Mouse (Mus musculus) liver, embryonic 11.5 days (tissue): ENCODE results near the gene Etfa. TPM values are rescaled to one million over a fixed set of nuclear protein-coding genes. Genes with fewer than 3 reads are reported as not detected.

Experiments
- ATAC-seq: fragments of 200-750 bp; cut with Nextera tagmentation; replicated peaks from 2 replicates; pipeline ENCODE4 v1.8.0; 2017; ENCODE audit warnings: moderate number of reproducible peaks, mild to moderate bottlenecking, moderate TSS enrichment, moderate library complexity; ENCODE audit not compliant: low FRiP score
- DNase-seq: peaks from one replicate; pipeline ENCODE4 v3.0.0-alpha.2; 2017; ENCODE audit warnings: low spot score
- H3K27ac ChIP-seq: fragments of 300-500 bp; sonication (generic); 2 replicates; pipeline ENCODE4 v1.5.1; 2014; ENCODE audit warnings: mild to moderate bottlenecking, low read depth, low read length, control low read depth
- H3K27me3 ChIP-seq: fragments of 300-500 bp; sonication (generic); replicated peaks from 2 replicates; pipeline ENCODE4 v1.6.1; 2014; ENCODE audit warnings: low read length, mixed read lengths; ENCODE audit not compliant: control insufficient read depth, insufficient read depth
- H3K36me3 ChIP-seq: fragments of 300-500 bp; sonication (generic); 2 replicates; pipeline ENCODE4 v1.6.1; 2014; ENCODE audit warnings: mild to moderate bottlenecking, low read length, moderate library complexity, mixed read lengths; ENCODE audit not compliant: control insufficient read depth, insufficient read depth
- H3K4me1 ChIP-seq: fragments of 300-500 bp; sonication (generic); replicated peaks from 2 replicates; pipeline ENCODE4 v1.6.1; 2014; ENCODE audit warnings: low read length, mixed read lengths; ENCODE audit not compliant: control insufficient read depth, insufficient read depth
- H3K4me2 ChIP-seq: fragments of 300-500 bp; sonication (generic); 2 replicates; pipeline ENCODE4 v1.6.1; 2014; ENCODE audit warnings: mild to moderate bottlenecking, control low read depth, moderate library complexity
- H3K4me3 ChIP-seq: fragments of 300-500 bp; sonication (generic); 2 replicates; pipeline ENCODE4 v1.5.1; 2014; ENCODE audit warnings: low read depth, low read length, control low read depth
- H3K9ac ChIP-seq: fragments of 300-500 bp; sonication (generic); 2 replicates; pipeline ENCODE4 v1.6.1; 2014; ENCODE audit warnings: low read depth, low read length, control low read depth
- H3K9me3 ChIP-seq: fragments of 300-500 bp; sonication (generic); 2 replicates; pipeline ENCODE4 v1.6.1; 2016; ENCODE audit warnings: low read length, inconsistent platforms, mixed read lengths; ENCODE audit not compliant: control insufficient read depth
- WGBS: fragments of 180-500 bp; shearing (Covaris S2); extraction: QIAGEN DNeasy Blood & Tissue Kit; methylation state at CpG from one replicate; pipeline ENCODE4 v1.1.7; 2014; 5-methylcytosine and 5-hydroxymethylcytosine counted together
- polyA plus RNA-seq: library from polyadenylated mRNA; unstranded; fragments of >200 nt; fragmentation: Nextera tagmentation; extraction: Ambion mirVana; gene quantifications from 2 replicates; pipeline ENCODE4 v1.2.1, GENCODE M21; 2014

Etfa gene
- polyA plus RNA-seq, result 195 and 217 TPM in 2 replicates

DNA sequence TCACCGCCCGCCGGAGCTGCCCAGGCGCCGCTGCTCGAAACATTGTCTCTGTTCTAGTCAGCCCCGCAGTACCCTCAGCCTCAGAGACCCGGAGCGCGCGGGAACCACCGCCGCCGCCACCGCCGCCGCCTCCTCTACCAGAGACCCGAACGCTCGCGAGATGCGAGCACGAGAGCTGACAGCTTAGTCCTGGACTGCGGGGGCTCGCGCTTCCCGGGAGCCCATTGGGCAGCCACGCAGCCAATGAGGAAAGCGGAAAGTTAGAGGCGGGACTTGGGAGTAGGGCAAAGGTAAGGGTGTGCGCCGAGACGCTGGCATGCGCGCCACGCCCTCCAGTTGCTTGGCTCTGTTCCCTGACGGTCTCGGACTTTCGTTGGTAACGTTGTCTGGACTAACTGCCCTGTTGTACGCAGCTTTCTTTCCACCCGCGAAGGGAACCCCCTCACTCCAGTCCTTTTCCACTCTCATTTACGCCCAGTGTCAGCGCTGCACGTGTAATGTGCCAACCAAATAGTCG lies at the start of gene Etfa:
Gene Etfa, minus strand, starts transcription at position 217 of the 517 bp plus-strand sequence.
- peak within 1 kb of the TSS; percentile 92 for H3K9ac ChIP-seq
- under 1% methylated on average over 44 of the region's 47 CpGs for WGBS
- no peaks in the 10 kb centered on the region for H3K9me3 ChIP-seq

DNA sequence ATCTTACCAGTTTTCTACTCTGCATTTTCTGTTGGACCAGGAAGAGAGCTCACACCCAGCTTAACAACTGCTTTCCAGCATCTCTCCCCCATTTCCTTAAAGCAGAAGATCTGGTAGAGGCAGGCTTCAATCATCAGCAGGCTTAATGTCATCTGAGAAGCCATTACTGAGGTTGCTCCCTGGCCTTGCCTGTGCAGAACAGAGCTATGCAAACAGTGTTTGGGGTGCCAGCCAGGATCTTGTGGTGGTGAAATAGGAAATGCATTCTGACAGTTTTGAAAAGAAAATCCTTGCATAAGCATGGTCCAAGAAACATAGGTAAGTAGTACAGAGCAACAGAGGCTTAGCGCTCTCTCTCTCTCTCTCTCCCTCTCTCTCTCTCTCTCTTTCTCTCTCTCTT lies 48.9 kb upstream of the Etfa start:
- Histone ChIP-seq H3K9me3 (no peaks in the 10 kb centered on the region), H3K4me2 (no peak overlapping the region), H3K9ac (no peak overlapping the region), H3K4me1 (peaks cover 3% of the 10 kb centered on the region; the same call in 1 of the 2 replicates), H3K27me3 (no peaks in the 10 kb centered on the region), H3K4me3 (no peak overlapping the region), H3K36me3 (no peaks in the 10 kb centered on the region), H3K27ac (no peak overlapping the region)
- 90% methylated on average over 1 of the region's 1 CpGs for WGBS
- no peak for ATAC-seq
- no peak for DNase-seq

More for the DNA sequence above, at the start of gene Etfa:
- Histone ChIP-seq H3K27me3 (no peaks in the 10 kb centered on the region; the same call in none of the 2 replicates), H3K27ac (peak within 1 kb of the TSS; percentile 88), H3K4me1 (peaks cover 3% of the 10 kb centered on the region; the same call in 1 of the 2 replicates), H3K36me3 (no peaks in the 10 kb centered on the region), H3K4me3 (peak within 1 kb of the TSS; percentile 79), H3K4me2 (peak within 1 kb of the TSS; percentile 76)
- DNase-seq (peak; percentile 92), ATAC-seq (peak; percentile 99)

DNA sequence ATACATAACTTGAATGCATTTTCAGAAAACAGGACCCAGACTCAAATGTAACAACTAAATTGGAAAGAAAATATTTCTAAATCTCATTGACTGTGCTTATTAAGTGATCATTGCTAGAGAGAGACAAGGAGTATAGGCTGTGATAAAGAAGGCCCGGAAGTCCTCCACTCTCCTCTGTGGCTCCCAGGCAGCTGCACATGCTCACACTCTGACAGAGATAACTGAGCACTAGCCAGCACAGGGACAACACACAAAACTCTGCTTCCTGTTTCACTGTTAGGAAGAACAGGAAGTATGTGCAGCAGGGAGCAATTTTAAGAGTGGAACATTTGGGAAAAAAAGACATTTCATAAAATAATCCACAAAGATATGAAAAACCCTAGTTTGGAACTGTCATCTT lies 42.9 kb upstream of the Etfa start:
- peaks cover under 1% of the 10 kb centered on the region; the same call in 1 of the 2 replicates for H3K27me3 ChIP-seq
- WGBS, result 17% methylated on average over 1 of the region's 1 CpGs
- no peak overlapping the region for H3K4me3 ChIP-seq
- H3K4me1 ChIP-seq, result no peaks in the 10 kb centered on the region; the same call in 1 of the 2 replicates
- H3K9ac ChIP-seq, result no peak overlapping the region
- H3K9me3 ChIP-seq, result no peaks in the 10 kb centered on the region
- DNase-seq, result no peak
- ATAC-seq, result no peak
- H3K27ac ChIP-seq, result no peak overlapping the region
- no peaks in the 10 kb centered on the region for H3K36me3 ChIP-seq
- H3K4me2 ChIP-seq, result no peak overlapping the region

DNA sequence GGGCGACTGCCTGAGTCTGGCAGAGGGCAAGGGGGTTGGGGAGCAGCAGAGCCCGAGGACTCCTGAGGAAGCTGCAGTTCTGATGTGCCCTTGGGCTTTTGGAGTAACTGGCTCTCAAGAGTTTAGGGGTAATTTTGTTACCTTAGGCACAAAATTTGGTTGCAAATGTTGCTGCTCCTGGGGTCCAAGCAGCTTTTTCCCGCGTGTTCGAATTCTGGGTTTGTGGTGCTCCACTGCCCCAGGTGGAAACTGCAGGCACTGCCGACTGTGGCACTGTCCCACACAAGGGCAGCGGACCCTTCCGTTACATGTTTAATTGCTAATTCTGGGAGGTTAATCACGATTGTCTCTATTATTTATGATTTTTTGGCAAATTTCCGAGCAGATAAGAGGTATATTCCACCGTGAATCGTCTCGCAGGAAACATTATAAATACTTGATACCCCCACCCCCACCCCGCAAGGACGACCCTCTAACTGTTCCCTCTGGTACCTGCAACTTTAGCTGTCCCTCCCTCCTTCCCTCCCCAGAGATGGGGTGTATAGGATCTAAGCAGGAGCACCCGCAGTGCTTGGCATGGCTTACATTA lies 37.4 kb upstream of the Etfa start:
- H3K4me3 ChIP-seq, result no peak overlapping the region
- H3K36me3 ChIP-seq, result no peaks in the 10 kb centered on the region
- 9% methylated on average over 16 of the region's 16 CpGs for WGBS
- H3K4me1 ChIP-seq, result peaks cover 16% of the 10 kb centered on the region
- 0 out of 2 replicates have a peak overlapping the region, but pooled peaks have one; percentile 20 for H3K9ac ChIP-seq
- ATAC-seq (no peak), DNase-seq (no peak)
- H3K4me2 ChIP-seq, result peak overlapping the region; percentile 49
- H3K9me3 ChIP-seq, result peaks cover 2% of the 10 kb centered on the region; the same call in 1 of the 2 replicates
- H3K27me3 ChIP-seq, result peaks cover 57% of the 10 kb centered on the region
- no peak overlapping the region for H3K27ac ChIP-seq

DNA sequence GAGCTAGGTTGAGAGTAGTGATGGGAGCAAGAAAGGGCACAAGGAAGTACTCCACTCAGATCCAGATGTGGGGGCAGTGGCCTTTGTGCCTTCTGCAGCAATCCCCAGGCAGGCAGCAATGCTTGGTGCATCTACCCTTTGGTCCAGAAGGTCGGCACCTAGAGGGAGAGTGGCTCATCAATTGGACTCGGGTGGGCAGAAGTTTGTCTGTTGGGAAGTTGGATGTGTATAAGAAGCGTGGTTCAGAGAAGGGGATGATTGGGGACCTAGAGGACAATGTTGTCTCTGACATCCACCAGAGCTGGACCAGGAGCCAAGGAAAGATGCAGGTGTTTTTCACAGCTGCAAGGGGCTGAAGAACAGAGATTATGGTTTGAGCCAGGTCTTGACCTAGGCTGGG lies 36.8 kb upstream of the Etfa start:
- DNase-seq (no peak), ATAC-seq (no peak)
- WGBS, result 23% methylated on average over 3 of the region's 3 CpGs
- Histone ChIP-seq H3K4me1 (peaks cover 16% of the 10 kb centered on the region), H3K4me2 (peak overlapping the region; percentile 49), H3K27ac (no peak overlapping the region), H3K36me3 (no peaks in the 10 kb centered on the region), H3K9ac (no peak overlapping the region), H3K4me3 (no peak overlapping the region), H3K9me3 (peaks cover 2% of the 10 kb centered on the region; the same call in 1 of the 2 replicates), H3K27me3 (peaks cover 62% of the 10 kb centered on the region)

DNA sequence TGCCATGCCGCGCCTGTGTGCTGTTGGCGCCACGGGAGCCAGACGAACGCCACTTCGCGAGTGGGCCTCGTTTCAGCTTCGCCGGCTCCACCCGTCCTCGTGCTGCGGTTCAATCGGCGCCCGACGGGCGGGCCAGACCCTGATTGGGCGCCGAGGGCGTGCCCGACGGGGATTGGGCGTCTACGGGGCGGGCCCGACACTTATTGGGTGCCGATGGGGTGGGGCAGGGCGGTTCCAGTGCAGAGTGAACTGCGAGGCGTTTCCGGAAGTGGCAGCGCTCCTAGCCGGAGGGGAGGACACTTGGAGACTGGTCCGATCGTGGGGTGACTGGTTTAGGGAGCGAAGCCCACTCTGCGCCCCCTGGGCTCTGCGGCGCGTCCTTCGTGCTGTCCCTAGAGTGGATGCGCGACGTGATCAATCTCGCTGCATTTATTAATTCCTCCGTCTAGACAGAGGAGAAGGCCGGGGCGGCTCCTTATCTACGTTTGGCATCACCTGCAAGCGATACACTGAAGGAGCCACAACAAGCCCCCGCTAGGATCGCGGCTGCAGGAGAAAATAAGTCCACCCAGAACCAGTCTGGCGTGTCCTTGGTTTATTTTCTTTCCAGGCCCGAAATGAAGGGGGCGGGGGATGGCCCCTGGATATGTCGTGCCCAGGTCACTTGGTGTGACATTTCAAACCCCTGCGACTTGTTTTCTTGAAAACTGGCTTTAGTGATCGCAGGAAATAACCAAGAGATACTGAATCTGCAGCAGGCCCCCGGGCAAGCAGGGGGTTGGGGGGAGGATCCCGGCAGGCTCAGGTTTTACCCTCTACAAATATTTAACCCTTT lies 34.4 kb upstream of the Etfa start:
- H3K4me3 ChIP-seq, result peak overlapping the region; percentile 33
- peaks cover 87% of the 10 kb centered on the region for H3K27me3 ChIP-seq
- WGBS, result 4% methylated on average over 63 of the region's 63 CpGs
- H3K4me2 ChIP-seq, result peak overlapping the region; percentile 78
- H3K9ac ChIP-seq, result no peak overlapping the region
- H3K4me1 ChIP-seq, result peaks cover 24% of the 10 kb centered on the region
- DNase-seq, result peak; percentile 71
- no peaks in the 10 kb centered on the region for H3K36me3 ChIP-seq
- no peak overlapping the region for H3K27ac ChIP-seq
- peak; percentile 57 for ATAC-seq
- peaks cover 2% of the 10 kb centered on the region; the same call in 1 of the 2 replicates for H3K9me3 ChIP-seq

DNA sequence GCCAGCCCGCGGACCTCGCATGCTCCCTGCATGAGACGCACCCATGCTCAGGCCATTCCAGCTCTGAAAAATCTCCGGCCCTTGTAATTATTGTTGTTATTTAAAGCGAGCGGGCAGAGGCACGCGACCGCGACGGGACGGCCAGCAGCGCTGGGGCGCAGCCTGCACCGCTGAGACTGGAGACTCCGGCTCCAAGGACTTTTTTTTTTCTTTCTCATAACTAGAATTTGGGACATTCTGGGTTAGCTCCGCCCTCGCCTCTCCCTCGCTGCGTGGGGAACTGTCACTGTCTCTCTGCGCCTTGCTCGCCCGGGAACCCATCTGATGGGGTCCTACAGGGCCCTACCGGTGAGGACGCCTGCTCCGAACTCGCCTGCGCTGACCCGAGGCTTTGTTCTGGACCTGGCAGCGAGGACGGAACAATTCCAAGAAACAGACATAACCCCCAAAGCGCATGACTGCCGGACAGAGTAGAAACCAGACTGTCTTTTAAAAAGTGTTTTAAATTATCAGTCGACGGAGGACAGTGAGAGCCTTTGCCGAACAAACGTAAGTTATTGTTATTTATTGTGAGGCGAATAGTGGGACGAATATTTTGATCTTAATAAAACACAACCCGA lies 33.6 kb upstream of the Etfa start:
- peak overlapping the region; percentile 33; the same call in 1 of the 2 replicates for H3K4me3 ChIP-seq
- no peak overlapping the region for H3K9ac ChIP-seq
- no peak overlapping the region for H3K27ac ChIP-seq
- 12% methylated on average over 41 of the region's 41 CpGs for WGBS
- H3K36me3 ChIP-seq, result no peaks in the 10 kb centered on the region
- H3K9me3 ChIP-seq, result peaks cover 2% of the 10 kb centered on the region; the same call in 1 of the 2 replicates
- peaks cover 25% of the 10 kb centered on the region for H3K4me1 ChIP-seq
- ATAC-seq (no peak), DNase-seq (no peak)
- H3K27me3 ChIP-seq, result peaks cover 94% of the 10 kb centered on the region
- peak overlapping the region; percentile 78 for H3K4me2 ChIP-seq

DNA sequence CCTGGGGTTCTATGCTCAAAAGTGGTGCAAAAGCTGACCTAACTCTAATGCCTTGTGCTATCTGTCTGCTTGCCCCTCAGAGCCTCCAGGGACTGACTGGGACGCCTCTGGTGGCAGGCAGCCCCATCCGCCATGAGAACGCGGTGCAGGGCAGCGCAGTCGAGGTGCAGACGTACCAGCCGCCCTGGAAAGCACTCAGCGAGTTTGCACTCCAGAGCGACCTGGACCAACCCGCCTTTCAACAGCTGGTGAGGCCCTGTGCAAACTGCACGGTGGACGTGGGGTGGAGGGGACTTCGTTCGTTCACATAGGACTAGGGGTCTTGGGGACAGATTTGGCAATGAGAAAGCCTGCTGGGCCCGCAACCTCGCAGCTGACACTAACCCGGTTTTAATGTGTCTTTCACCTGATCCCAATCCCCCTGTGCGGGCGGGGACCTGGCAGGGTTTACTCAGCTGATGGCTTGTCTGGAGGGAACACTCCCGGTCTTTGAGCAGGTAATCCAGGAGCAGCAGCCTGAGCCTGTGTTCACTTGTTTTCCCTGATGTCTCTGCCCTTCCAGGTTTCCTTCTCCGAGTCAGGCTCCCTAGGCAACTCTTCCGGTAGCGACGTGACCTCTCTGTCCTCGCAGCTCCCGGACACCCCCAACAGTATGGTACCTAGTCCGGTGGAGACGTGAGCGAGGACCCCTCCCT lies 33.0 kb upstream of the Etfa start:
- peak overlapping the region; percentile 27 for H3K4me3 ChIP-seq
- peaks cover 25% of the 10 kb centered on the region for H3K4me1 ChIP-seq
- H3K36me3 ChIP-seq, result no peaks in the 10 kb centered on the region
- peaks cover 100% of the 10 kb centered on the region for H3K27me3 ChIP-seq
- peak; percentile 75 for DNase-seq
- WGBS, result 3% methylated on average over 30 of the region's 30 CpGs
- ATAC-seq, result no peak
- H3K9ac ChIP-seq, result no peak overlapping the region
- no peak overlapping the region for H3K27ac ChIP-seq
- H3K9me3 ChIP-seq, result peaks cover 2% of the 10 kb centered on the region; the same call in 1 of the 2 replicates
- peak overlapping the region; percentile 78 for H3K4me2 ChIP-seq
